Mouse (Mus musculus): ENCODE results near the gene Ntrk3. TPM values are rescaled to one million over a fixed set of nuclear protein-coding genes. Genes with fewer than 3 reads are reported as not detected.

Ntrk3 gene
- total RNA-seq, 2 experiments from 2014 or later: 2.5 to 3.5 TPM

- no peak for DNase-seq
- intact Hi-C loops (cut with DNase I): no loop called here
These were observed 15.8 kb downstream of the Ntrk3 start for GRCm38 (mm10) chr7:78722051-78722450.

- DNase-seq: no peak
- intact Hi-C loops (cut with DNase I): no loop called here
These were observed 16.6 kb downstream of the Ntrk3 start for GRCm38 (mm10) chr7:78720989-78721816.

DNA sequence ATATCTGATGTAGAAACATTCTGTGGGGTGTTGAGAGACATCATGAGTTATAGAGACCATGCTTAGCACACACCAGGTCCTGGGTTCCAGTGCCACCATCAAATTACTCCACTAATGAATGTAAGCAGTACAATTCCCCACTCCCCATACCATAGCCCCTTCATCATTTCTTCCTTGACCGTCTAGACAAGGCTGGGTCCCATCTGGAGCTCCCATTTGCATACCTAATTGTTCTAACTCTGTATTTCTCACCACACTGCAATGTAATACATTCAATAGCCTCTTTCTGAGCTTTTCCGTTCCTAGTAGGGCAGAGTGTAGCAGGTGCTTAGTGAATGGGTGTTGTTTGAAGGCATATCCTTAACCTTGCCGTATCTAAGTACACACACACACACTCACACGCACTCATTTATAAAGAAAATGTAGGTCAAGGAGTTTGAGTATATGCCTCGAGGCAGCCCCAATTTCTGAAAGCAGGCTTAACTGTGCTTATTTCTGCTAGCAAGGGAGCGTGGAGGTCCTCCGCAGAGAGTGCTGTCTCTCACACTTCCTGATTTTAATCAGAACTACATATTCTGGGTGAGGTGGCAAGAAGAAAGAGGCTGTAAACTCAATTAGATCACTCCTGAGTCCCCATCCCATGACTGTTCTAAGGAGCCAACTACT lies 17.9 kb downstream of the Ntrk3 start:
- DNase-seq: no peak
- intact Hi-C loops (cut with DNase I): no loop called here

DNA sequence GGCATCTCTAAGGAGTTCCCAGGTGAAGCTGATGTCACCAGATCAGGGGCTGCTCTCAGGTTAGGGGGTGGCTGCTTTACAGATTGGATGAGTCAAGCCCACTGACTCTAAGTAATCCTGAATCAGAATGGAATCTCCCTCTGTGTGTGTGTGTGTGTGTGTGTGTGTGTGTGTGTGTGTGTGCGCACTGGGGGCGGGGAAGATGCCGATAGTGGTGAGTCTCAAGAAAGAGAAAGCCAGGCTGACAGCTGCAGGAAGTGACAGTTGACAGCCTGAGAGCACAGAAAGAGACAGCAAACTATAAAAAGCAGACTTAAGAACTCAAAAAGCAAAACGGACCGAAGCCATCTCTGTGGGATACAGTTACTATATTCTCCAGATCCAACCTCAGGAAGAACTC lies 18.7 kb downstream of the Ntrk3 start:
- intact Hi-C loops (cut with DNase I): no loop called here
- DNase-seq: peak in 1 of 2 experiments; percentile 4

- intact Hi-C loops (cut with DNase I): no loop called here
- peak in 1 of 2 experiments; percentile 11 for DNase-seq
These were observed 19.6 kb downstream of the Ntrk3 start for GRCm38 (mm10) chr7:78718191-78718609.

DNA sequence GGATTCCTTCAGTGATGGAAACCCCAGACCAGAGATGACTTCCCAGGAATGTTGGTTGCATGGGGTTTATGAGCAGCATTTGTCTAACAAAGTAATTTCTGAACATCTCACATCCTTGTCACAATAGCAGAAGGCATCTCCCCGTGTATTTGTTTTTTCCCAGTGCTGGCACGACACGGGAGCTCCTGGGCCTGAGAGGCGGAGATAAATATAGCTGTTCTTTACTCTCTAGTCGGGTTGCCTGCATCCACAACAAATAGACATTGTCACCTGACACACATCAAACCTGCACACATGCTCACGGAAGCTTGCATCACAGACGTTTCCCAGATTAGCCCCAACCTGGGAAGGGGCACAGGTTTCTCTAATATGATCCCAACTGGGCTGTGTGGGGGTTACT lies 30.1 kb downstream of the Ntrk3 start:
- no peak for DNase-seq
- intact Hi-C loops (cut with DNase I): no loop called here

DNA sequence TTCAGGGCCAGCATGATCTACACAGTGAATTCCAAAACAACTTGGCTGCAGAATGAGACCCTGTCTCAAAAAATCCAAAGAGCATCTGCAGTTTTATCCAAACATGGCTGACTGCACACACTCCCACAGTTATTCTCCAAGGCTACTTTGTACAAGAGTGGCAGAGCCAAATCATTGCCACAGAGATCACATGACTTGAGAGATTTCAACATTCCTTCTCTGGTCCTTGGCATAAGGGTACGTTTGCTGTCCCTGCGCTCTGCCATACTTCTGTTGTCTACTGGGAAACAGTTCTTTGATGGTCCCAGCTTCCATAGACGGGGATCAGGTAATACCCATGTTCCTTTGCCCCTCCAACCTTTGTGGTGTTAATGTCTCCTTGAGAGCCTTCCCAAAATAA lies 30.7 kb downstream of the Ntrk3 start:
- intact Hi-C loops (cut with DNase I): no loop called here
- no peak for DNase-seq

GRCm38 (mm10) chr7:78702676-78703075 lies 35.1 kb downstream of the Ntrk3 start:
- DNase-seq: no peak
- intact Hi-C loops (cut with DNase I): no loop called here

DNA sequence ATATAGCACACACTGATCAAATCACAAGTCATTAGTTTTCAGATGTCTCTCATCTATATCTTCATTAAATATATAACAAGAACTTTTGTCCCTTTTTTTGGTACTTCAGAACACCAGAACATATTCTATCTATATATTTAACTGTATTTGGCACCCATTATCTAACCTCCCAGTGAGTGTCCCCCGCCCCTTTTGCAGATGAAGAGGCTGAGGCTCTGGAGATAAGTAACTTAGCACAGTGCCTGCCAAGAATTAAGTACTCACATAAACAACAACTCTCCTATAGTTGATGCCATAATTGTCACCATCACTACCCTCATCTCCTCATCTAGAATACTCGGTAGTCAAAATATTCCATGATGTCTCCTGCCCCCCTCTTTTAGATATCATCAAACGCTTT lies 42.6 kb downstream of the Ntrk3 start:
- no peak for DNase-seq
- intact Hi-C loops (cut with DNase I): no loop called here

- DNase-seq: no peak
- intact Hi-C loops (cut with DNase I): no loop called here
These were observed 44.7 kb downstream of the Ntrk3 start for GRCm38 (mm10) chr7:78693148-78693547.

DNA sequence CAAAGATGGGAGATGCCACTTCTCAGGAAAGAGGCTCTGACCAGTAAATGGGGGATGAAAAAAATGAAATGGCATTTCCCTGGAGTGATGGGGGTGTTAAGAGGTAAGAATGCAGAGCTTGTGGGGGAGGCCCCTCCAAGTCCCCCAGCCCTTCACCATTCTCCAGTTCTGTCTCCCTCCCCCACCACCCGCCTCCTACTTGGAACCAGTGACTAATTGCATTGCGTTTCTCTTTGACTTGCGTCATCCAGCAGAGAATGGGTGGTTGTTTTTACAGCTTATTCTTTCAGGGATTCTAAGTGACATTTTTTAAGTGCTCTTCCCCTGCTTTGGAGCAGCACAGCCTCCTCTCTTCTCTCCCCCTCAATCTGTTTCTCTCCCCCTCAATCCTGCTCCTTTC lies 46.9 kb downstream of the Ntrk3 start:
- intact Hi-C loops (cut with DNase I): no loop called here
- DNase-seq: no peak

GRCm38 (mm10) chr7:78684943-78685342 lies 52.9 kb downstream of the Ntrk3 start:
- intact Hi-C loops (cut with DNase I): no loop called here
- DNase-seq: no peak

- intact Hi-C loops (cut with DNase I): no loop called here
- no peak for DNase-seq
These were observed 56.9 kb downstream of the Ntrk3 start for GRCm38 (mm10) chr7:78680871-78681270.

- DNase-seq: no peak
- intact Hi-C loops (cut with DNase I): no loop called here
These were observed 68.4 kb downstream of the Ntrk3 start for GRCm38 (mm10) chr7:78669407-78669806.

- DNase-seq: no peak
- intact Hi-C loops (cut with DNase I): no loop called here
These were observed 68.9 kb downstream of the Ntrk3 start for GRCm38 (mm10) chr7:78668916-78669315.

DNA sequence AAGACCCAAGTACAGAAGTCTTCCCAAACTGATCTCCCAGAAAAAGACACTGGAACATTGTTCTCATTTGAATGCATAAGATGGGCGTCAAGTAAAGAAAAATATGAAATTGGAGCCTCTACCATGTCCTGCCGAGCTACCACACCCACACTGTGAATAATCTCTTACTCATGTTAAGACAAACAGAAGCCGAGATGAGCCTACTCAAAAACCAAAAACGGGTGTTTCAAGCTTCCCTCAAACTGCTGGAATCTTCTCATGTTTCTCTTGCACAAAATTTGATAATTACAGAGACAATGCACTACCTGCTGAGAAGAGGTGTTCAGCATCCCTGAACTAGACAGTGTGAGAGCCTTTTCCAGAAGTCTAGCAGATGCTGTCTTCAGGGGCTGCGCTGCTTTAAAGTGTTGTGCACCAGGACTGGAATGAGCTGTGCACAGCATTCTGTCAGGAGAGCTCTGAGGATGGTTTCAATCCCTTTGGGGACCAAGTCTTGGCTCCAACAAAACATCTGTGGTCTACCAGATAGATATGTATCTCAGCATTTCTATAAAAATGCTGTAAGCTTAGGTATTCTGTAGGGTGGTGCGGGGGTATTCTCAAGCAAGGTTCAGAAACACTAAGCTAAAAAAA lies 69.7 kb downstream of the Ntrk3 start:
- intact Hi-C loops (cut with DNase I): no loop called here
- DNase-seq: no peak

DNA sequence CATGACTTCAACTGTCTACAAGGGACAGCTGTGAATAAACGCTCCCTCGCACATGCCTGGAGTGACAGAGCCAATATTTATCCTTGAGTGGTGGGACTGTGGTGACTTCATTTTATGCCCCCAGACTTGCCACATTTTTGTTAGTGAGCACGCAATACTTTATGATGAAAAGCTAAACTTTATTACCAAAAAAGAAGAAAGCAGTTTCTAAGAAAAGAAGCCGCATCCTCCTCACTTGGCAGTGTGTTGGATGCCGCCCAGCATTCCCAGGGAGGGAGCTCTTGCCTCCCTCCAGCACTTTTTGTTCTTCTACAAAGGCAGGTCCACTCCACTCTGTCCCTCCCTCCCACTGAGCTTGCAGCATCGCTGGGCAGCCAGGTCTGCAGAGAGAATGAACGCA lies 77.0 kb downstream of the Ntrk3 start:
- DNase-seq: no peak
- intact Hi-C loops (cut with DNase I): no loop called here

DNA sequence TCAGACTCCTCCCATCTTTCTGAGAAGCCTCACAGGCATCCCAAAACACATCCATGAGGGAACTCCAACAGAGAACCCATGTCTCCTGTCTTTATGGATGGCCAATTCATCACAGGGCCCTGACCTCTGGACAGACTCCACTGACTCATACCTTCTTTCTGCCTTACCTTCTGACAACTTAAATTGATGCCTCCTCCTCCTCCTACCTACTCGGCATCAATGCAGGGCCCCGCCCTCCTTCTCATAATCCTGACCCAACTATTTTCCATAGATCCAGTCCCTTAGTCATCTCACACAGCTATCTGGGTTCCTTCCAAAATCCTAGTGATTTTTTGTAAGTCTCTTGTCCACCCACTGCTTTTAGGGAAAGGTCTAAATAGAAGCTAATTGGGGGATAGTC lies 78.0 kb downstream of the Ntrk3 start:
- no peak for DNase-seq
- intact Hi-C loops (cut with DNase I): no loop called here

- DNase-seq: peak; percentile 39 to 57
These were observed 79.8 kb downstream of the Ntrk3 start for GRCm38 (mm10) chr7:78658026-78658425.

GRCm38 (mm10) chr7:78656181-78656580 lies 81.6 kb downstream of the Ntrk3 start:
- no peak for DNase-seq
- intact Hi-C loops (cut with DNase I): no loop called here

More at GRCm38 (mm10) chr7:78658026-78658425, 79.8 kb downstream of the Ntrk3 start:
- intact Hi-C loops (cut with DNase I): no loop called here

- no peak for DNase-seq
- intact Hi-C loops (cut with DNase I): no loop called here
These were observed 84.1 kb downstream of the Ntrk3 start for GRCm38 (mm10) chr7:78653686-78654085.

DNA sequence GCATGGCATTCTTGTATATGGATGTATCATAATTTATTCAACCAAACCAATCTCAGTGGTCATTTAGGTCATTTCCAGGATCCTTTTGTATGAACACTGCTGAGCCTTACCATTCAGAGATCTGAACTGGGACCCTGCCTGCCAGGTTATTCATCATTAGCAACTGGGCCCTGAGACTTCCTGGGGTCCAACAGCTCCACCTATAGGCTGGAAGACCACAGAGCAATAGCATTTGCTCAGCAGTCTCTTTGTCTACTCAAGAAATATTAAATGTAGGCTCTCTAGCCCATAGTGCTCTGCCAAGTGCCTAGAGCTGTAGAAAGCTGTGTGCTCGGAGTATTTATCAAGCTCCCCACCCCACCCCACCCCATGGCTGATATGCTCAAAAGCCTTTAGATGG lies 85.5 kb downstream of the Ntrk3 start:
- DNase-seq: no peak
- intact Hi-C loops (cut with DNase I): no loop called here
